Mouse (Mus musculus) forebrain, embryonic 14.5 days (tissue): ENCODE data around the gene Stim2. TPM values are rescaled to one million over a fixed set of nuclear protein-coding genes. Genes with fewer than 3 reads are reported as not detected.

Experiments used
- ATAC-seq: fragments of 200-750 bp; cut with Nextera tagmentation; 2 replicates; pipeline ENCODE4 v1.8.0; 2017; ENCODE audit warnings: mild to moderate bottlenecking, moderate library complexity
- DNase-seq: peaks from one replicate; pipeline ENCODE4 v3.0.0-alpha.2; 2015; ENCODE audit warnings: low spot score
- H3K27ac ChIP-seq: fragments of 300-500 bp; sonication (generic); 2 replicates; pipeline ENCODE4 v1.5.1; 2014; ENCODE audit warnings: low read depth, mild to moderate bottlenecking, control low read depth, low read length, moderate library complexity
- H3K27me3 ChIP-seq: fragments of 300-500 bp; sonication (generic); replicated peaks from 2 replicates; pipeline ENCODE4 v1.6.1; 2014; ENCODE audit warnings: low read length, control low read depth, mixed read lengths; ENCODE audit not compliant: control insufficient read depth, insufficient read depth
- H3K36me3 ChIP-seq: fragments of 300-500 bp; sonication (generic); 2 replicates; pipeline ENCODE4 v1.6.1; 2014; ENCODE audit warnings: low read length, control low read depth; ENCODE audit not compliant: control insufficient read depth, insufficient read depth
- H3K4me1 ChIP-seq: fragments of 300-500 bp; sonication (generic); 2 replicates; pipeline ENCODE4 v1.6.1; 2014; ENCODE audit warnings: antibody characterized with exemption, low read length, control low read depth; ENCODE audit not compliant: control insufficient read depth, insufficient read depth
- H3K4me2 ChIP-seq: fragments of 300-500 bp; sonication (generic); 2 replicates; pipeline ENCODE4 v1.6.1; 2014; ENCODE audit warnings: mild to moderate bottlenecking, control low read depth, low read length
- H3K4me3 ChIP-seq: fragments of 300-500 bp; sonication (generic); 2 replicates; pipeline ENCODE4 v1.5.1; 2014; ENCODE audit warnings: low read depth, low read length, control low read depth
- H3K9ac ChIP-seq: fragments of 300-500 bp; sonication (generic); 2 replicates; pipeline ENCODE4 v1.6.1; 2014; ENCODE audit warnings: mild to moderate bottlenecking, low read length, control low read depth, moderate library complexity
- H3K9me3 ChIP-seq: fragments of 300-500 bp; sonication (generic); replicated peaks from 2 replicates; pipeline ENCODE4 v1.6.1; 2016; ENCODE audit warnings: low read length, control low read depth, mixed read lengths; ENCODE audit not compliant: control insufficient read depth
- WGBS: fragments of 180-500 bp; shearing (Covaris S2); extraction: QIAGEN DNeasy Blood & Tissue Kit; methylation state at CpG from one replicate; pipeline ENCODE4 v1.1.7; 2014; 5-methylcytosine and 5-hydroxymethylcytosine counted together
- polyA plus RNA-seq: library from polyadenylated mRNA; unstranded; fragments of >200 nt; fragmentation: Nextera tagmentation; extraction: Ambion mirVana; gene quantifications from 2 replicates; pipeline ENCODE4 v1.2.1, GENCODE M21; 2014

The Stim2 gene
- polyA plus RNA-seq, 1 experiment from 2014 or later = 21.0 TPM

GRCm38 (mm10) chr5:54100916-54101315, 102.6 kb downstream of the Stim2 start:
- peak; percentile 66 for DNase-seq
- H3K4me3 ChIP-seq = no peak overlapping the region
- H3K27me3 ChIP-seq = no peaks in the 10 kb centered on the region
- peaks cover 6% of the 10 kb centered on the region; the same call in 1 of the 2 replicates for H3K4me1 ChIP-seq
- peaks cover 8% of the 10 kb centered on the region; the same call in 1 of the 2 replicates for H3K36me3 ChIP-seq
- no peak overlapping the region for H3K9ac ChIP-seq
- peak overlapping the region; percentile 22; the same call in 1 of the 2 replicates for H3K27ac ChIP-seq
- ATAC-seq = peak; percentile 65
- no peaks in the 10 kb centered on the region for H3K9me3 ChIP-seq
- WGBS = 24% methylated on average over 3 of the region's 3 CpGs
- H3K4me2 ChIP-seq = no peak overlapping the region

GRCm38 (mm10) chr5:54101318-54101717, 103.0 kb downstream of the Stim2 start:
- Histone ChIP-seq H3K9me3 (no peaks in the 10 kb centered on the region), H3K4me2 (no peak overlapping the region), H3K27ac (no peak overlapping the region; the same call in 1 of the 2 replicates), H3K27me3 (no peaks in the 10 kb centered on the region), H3K4me1 (peaks cover 6% of the 10 kb centered on the region; the same call in 1 of the 2 replicates), H3K9ac (no peak overlapping the region), H3K36me3 (peaks cover 9% of the 10 kb centered on the region; the same call in 1 of the 2 replicates), H3K4me3 (no peak overlapping the region)
- WGBS = 37% methylated on average over 5 of the region's 5 CpGs
- peak; percentile 40; the same call in 1 of the 2 replicates for ATAC-seq
- DNase-seq = peak; percentile 20

- Histone ChIP-seq H3K27ac (no peak overlapping the region), H3K4me1 (peaks cover 6% of the 10 kb centered on the region; the same call in 1 of the 2 replicates), H3K9ac (no peak overlapping the region), H3K36me3 (peaks cover 9% of the 10 kb centered on the region; the same call in 1 of the 2 replicates), H3K27me3 (no peaks in the 10 kb centered on the region), H3K4me2 (no peak overlapping the region), H3K9me3 (no peaks in the 10 kb centered on the region), H3K4me3 (no peak overlapping the region)
- DNase-seq (no peak), ATAC-seq (peak; percentile 44; the same call in 1 of the 2 replicates)
- WGBS = 42% methylated on average over 1 of the region's 1 CpGs
Measured at GRCm38 (mm10) chr5:54101960-54102359, 103.7 kb downstream of the Stim2 start.

- no peaks in the 10 kb centered on the region for H3K27me3 ChIP-seq
- no peaks in the 10 kb centered on the region for H3K4me1 ChIP-seq
- WGBS = 91% methylated on average over 4 of the region's 4 CpGs
- H3K4me2 ChIP-seq = no peak overlapping the region
- peaks cover 9% of the 10 kb centered on the region; the same call in 1 of the 2 replicates for H3K36me3 ChIP-seq
- H3K4me3 ChIP-seq = no peak overlapping the region
- no peak overlapping the region for H3K9ac ChIP-seq
- H3K9me3 ChIP-seq = no peaks in the 10 kb centered on the region
- DNase-seq = no peak
- no peak for ATAC-seq
- no peak overlapping the region for H3K27ac ChIP-seq
Measured at GRCm38 (mm10) chr5:54106669-54107068, 108.4 kb downstream of the Stim2 start.

GRCm38 (mm10) chr5:54107069-54107468, 108.8 kb downstream of the Stim2 start:
- WGBS = 90% methylated on average over 6 of the region's 6 CpGs
- Histone ChIP-seq H3K9ac (no peak overlapping the region), H3K27me3 (no peaks in the 10 kb centered on the region), H3K9me3 (no peaks in the 10 kb centered on the region), H3K36me3 (peaks cover 9% of the 10 kb centered on the region; the same call in 1 of the 2 replicates), H3K4me2 (no peak overlapping the region), H3K27ac (no peak overlapping the region), H3K4me3 (no peak overlapping the region), H3K4me1 (no peaks in the 10 kb centered on the region)
- no peak for ATAC-seq
- no peak for DNase-seq

GRCm38 (mm10) chr5:54109096-54109495, 110.8 kb downstream of the Stim2 start:
- Histone ChIP-seq H3K4me1 (no peaks in the 10 kb centered on the region), H3K36me3 (peaks cover 9% of the 10 kb centered on the region; the same call in 1 of the 2 replicates), H3K4me2 (no peak overlapping the region), H3K27ac (no peak overlapping the region), H3K9me3 (no peaks in the 10 kb centered on the region), H3K27me3 (no peaks in the 10 kb centered on the region), H3K9ac (no peak overlapping the region), H3K4me3 (no peak overlapping the region)
- DNase-seq (no peak), ATAC-seq (no peak)
- WGBS = 94% methylated on average over 5 of the region's 5 CpGs

GRCm38 (mm10) chr5:54110789-54111188, 112.5 kb downstream of the Stim2 start:
- DNase-seq (no peak), ATAC-seq (no peak)
- H3K27me3 ChIP-seq = no peaks in the 10 kb centered on the region
- no peaks in the 10 kb centered on the region for H3K4me1 ChIP-seq
- WGBS = 90% methylated on average over 11 of the region's 11 CpGs
- no peak overlapping the region for H3K4me3 ChIP-seq
- peaks cover 3% of the 10 kb centered on the region; the same call in 1 of the 2 replicates for H3K36me3 ChIP-seq
- no peak overlapping the region for H3K9ac ChIP-seq
- no peak overlapping the region for H3K27ac ChIP-seq
- H3K4me2 ChIP-seq = no peak overlapping the region
- H3K9me3 ChIP-seq = no peaks in the 10 kb centered on the region

GRCm38 (mm10) chr5:54113284-54113683, 115.0 kb downstream of the Stim2 start:
- H3K9ac ChIP-seq = no peak overlapping the region
- H3K4me1 ChIP-seq = no peaks in the 10 kb centered on the region
- DNase-seq = peak; percentile 84
- no peak overlapping the region for H3K4me2 ChIP-seq
- H3K27me3 ChIP-seq = no peaks in the 10 kb centered on the region
- ATAC-seq = peak; percentile 65
- 26% methylated on average over 3 of the region's 3 CpGs for WGBS
- H3K9me3 ChIP-seq = no peaks in the 10 kb centered on the region
- H3K27ac ChIP-seq = no peak overlapping the region
- no peak overlapping the region for H3K4me3 ChIP-seq
- no peaks in the 10 kb centered on the region for H3K36me3 ChIP-seq

- no peak for ATAC-seq
- H3K4me1 ChIP-seq = no peaks in the 10 kb centered on the region
- no peak overlapping the region for H3K4me3 ChIP-seq
- H3K27ac ChIP-seq = no peak overlapping the region
- H3K4me2 ChIP-seq = no peak overlapping the region
- DNase-seq = no peak
- WGBS = 61% methylated on average over 10 of the region's 10 CpGs
- peaks cover 8% of the 10 kb centered on the region for H3K36me3 ChIP-seq
- no peaks in the 10 kb centered on the region for H3K9me3 ChIP-seq
- H3K27me3 ChIP-seq = no peaks in the 10 kb centered on the region
- no peak overlapping the region for H3K9ac ChIP-seq
Measured at GRCm38 (mm10) chr5:54116538-54116937, 118.2 kb downstream of the Stim2 start.
